Mouse (Mus musculus) T-helper 17 cell (primary cell): ENCODE data around the gene Olfr1029.
"Not testable (repeated sequence)": the region's sequence is repeated elsewhere in the genome, so short reads cannot be mapped to it uniquely, and the experiment has no call there.

Experiments
- in situ Hi-C, 2 experiments: fragments of 300-600 bp; cut with MboI, MseI; formaldehyde crosslinking; loops; 1 replicate in 1 of 2; 2 replicates in 1 of 2; pipeline ENCODE4 v1.15.1; 2025; ENCODE audit warnings: high pct_unique_total_duplicates in 2 of 2

The Olfr1029 gene

DNA sequence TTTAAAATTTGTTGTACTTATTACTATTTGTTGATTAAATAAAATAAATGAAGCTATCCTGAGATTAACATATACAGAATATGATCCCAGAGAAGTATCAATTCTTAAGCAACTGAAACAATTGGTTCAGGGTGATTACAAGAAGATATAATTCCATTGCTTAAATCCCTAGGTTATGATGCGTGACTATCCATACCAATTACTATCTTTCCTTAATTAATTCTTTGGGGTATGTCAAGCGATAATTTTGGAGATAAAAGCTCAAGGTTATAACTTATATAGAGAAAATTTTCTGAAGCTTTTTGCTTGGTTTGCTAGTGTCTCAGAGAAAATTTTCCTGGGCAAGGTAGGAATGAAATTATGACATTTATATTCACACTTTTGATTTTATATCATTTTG lies at the start of gene Olfr1029:
TSS of gene Olfr1029 (plus strand) at position 301 of the 400 bp plus-strand sequence.
- in situ Hi-C loops = no loop called here

- in situ Hi-C loops = no loop called here
Observed at GRCm38 (mm10) chr2:85950137-85950536, 23.6 kb upstream of the Olfr1029 start, which contains the start of gene Olfr1028. Olfr1028 (plus strand) TSS chr2:85950437.

GRCm38 (mm10) chr2:85978976-85979375 lies 5.3 kb downstream of the Olfr1029 start, which contains the start of gene Olfr1030:
Olfr1030 (plus strand) TSS chr2:85979276.
- in situ Hi-C loops = no loop called here

DNA sequence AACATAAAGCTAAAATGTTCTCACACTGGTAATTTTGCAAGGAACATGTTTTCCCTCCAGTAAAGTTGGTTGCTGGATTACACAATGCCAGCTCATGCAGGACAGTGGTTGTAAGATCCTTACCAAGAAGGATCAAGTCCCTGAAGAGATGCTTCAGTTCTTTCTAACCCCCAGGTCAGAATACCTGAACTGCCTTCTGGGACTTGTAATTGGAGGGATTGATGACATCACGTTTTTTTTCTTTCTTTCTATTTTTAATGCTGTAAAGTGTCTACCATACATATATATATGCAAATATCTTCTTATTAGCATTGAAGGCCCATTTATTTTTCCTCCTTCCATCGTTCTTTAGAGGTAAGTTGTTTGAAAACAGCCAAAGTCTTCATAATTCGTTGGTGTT lies 16.3 kb downstream of the Olfr1029 start, which contains the start of gene Olfr1031:
TSS of gene Olfr1031 (plus strand) at position 301 of the 400 bp plus-strand sequence.
- in situ Hi-C loops = no loop called here

DNA sequence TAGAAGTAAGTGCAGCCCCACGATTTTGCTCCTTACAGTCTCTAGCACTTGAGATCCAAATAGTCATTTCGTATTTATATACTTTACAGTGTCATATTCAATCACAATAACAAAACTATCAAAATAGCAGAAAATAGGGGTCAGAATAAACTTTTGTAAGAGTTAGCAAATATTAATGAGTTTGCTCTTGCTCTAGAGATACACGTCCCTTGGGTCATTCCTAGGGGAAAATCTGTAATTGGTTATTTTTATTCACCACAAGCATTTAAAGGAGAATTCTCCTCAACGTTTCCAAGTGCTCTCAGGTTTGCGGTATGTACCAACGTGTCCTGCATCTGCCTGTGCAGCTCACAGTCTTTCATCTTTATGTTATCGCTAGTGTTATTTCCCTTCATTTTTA lies 31.5 kb downstream of the Olfr1029 start, which contains the start of gene Olfr1032:
TSS of gene Olfr1032 (plus strand) at position 301 of the 400 bp plus-strand sequence.
- in situ Hi-C loops = no loop called here

GRCm38 (mm10) chr2:86020406-86020805 lies 46.7 kb downstream of the Olfr1029 start, which contains the start of gene Olfr1033:
Olfr1033 (plus strand) TSS chr2:86020633.
- in situ Hi-C loops = not testable (repeated sequence)

DNA sequence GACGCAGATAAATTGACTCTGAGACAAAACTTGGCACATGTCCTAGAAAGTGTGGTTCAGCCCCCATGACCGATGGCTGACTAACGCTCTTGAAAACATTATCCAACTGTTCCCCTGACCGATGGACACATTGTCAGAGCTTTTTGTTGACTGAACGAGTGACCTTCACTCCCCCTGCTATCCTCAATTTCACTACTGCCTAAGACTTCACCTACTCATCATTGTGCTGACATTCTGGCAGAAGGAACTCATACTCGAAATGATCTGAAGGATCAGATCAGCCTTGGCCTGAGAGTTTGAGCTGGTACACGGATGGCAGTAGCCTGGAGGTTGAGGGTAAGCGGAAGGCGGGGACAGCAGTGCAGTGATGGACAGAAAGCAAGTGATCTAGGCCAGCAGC lies 47.8 kb downstream of the Olfr1029 start:
- in situ Hi-C loops = not testable (repeated sequence)
